Mouse (Mus musculus): ENCODE results near the gene Abcc12. TPM values are rescaled to one million over a fixed set of nuclear protein-coding genes. Genes with fewer than 3 reads are reported as not detected.

Gene Abcc12
- total and polyA plus RNA-seq, 2 experiments from 2014 or later = 0.57 to 0.62 TPM

- no peaks in the 10 kb centered on the region for H3K9me3 ChIP-seq (ENCODE audit: low read length)
- no peak overlapping the region for H3K27ac ChIP-seq (ENCODE audit: low read depth, low read length)
- H3K4me1 ChIP-seq (ENCODE audit: insufficient read depth) = no peaks in the 10 kb centered on the region
- WGBS = 87% methylated on average over 19 of the region's 19 CpGs
- ATAC-seq = no peak
- no peak for DNase-seq
- TF ChIP-seq CTCF (IDR thresholded peaks at IDR 0.05; ENCODE audit: low read depth) = no peak
- no peak overlapping the region for H3K9ac ChIP-seq
- H3K36me3 ChIP-seq (ENCODE audit: insufficient read depth) = no peaks in the 10 kb centered on the region
- no peak overlapping the region for H3K4me3 ChIP-seq (ENCODE audit: low read depth, low read length)
- no peaks in the 10 kb centered on the region for H3K27me3 ChIP-seq (ENCODE audit: insufficient read depth, low read length)
- H3K4me2 ChIP-seq (ENCODE audit: low read depth) = no peak overlapping the region
These were observed 53.0 kb downstream of the Abcc12 start for GRCm38 (mm10) chr8:86527336-86528029.

DNA sequence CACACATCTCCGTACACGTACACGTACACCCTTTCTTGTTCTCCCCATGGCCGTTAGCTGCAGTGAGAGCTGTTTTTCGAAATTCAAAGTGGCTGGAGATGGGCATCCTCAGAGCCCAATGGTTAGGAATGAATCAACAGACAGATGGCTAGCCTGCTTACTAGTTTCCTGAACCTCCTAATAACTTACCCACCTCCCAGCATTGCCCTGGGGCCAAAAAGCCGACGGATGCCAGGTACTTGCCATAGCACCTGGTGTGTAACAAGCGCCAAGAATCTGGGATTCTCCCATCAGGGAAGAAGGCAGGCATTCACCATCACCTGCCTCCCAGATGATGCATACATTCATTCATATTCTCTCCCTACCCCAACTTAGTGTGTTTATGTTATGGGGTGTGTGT is 53.7 kb downstream of the Abcc12 start:
- H3K4me2 ChIP-seq (ENCODE audit: low read depth) = no peak overlapping the region
- no peak for DNase-seq

DNA sequence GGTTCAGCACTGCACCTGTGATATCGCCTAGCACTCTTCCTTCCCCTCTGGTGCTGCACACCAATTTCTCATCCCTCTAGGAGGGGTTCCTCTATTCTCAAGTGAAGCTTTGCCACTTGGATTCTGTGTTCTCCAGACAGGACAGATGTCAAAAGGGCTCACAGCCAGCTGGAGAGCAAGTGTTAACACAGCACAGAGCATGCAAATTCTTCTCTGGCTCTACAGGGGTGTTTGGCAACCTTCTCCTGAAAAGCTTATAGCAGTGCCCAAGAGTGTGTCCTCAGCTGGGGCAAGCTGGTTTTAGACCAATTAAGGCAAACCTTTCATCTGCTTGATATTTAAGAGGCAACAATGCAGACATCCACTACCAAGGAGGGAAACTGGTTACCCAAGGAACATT is 66.3 kb downstream of the Abcc12 start:
- H3K9ac ChIP-seq = no peak overlapping the region
- no peak overlapping the region for H3K4me2 ChIP-seq (ENCODE audit: low read depth)
- no peak overlapping the region for H3K27ac ChIP-seq (ENCODE audit: low read depth, low read length)
- no peak for TF ChIP-seq CTCF (IDR thresholded peaks at IDR 0.05; ENCODE audit: low read depth)
- H3K9me3 ChIP-seq (ENCODE audit: low read length) = no peaks in the 10 kb centered on the region
- WGBS = 68% methylated on average over 1 of the region's 1 CpGs
- DNase-seq = peak; percentile 49
- H3K4me3 ChIP-seq (ENCODE audit: low read depth, low read length) = no peak overlapping the region
- H3K36me3 ChIP-seq (ENCODE audit: insufficient read depth) = no peaks in the 10 kb centered on the region
- H3K4me1 ChIP-seq (ENCODE audit: insufficient read depth) = no peaks in the 10 kb centered on the region
- ATAC-seq = peak; percentile 50
- no peaks in the 10 kb centered on the region for H3K27me3 ChIP-seq (ENCODE audit: insufficient read depth, low read length)

More for the DNA sequence above, 53.7 kb downstream of the Abcc12 start:
- 89% methylated on average over 8 of the region's 8 CpGs for WGBS
- ATAC-seq = no peak
- Histone ChIP-seq H3K36me3 (ENCODE audit: insufficient read depth) (no peaks in the 10 kb centered on the region), H3K27me3 (ENCODE audit: insufficient read depth, low read length) (no peaks in the 10 kb centered on the region), H3K4me1 (ENCODE audit: insufficient read depth) (no peaks in the 10 kb centered on the region), H3K9me3 (ENCODE audit: low read length) (no peaks in the 10 kb centered on the region), H3K4me3 (ENCODE audit: low read depth, low read length) (no peak overlapping the region), H3K27ac (ENCODE audit: low read depth, low read length) (no peak overlapping the region), H3K9ac (no peak overlapping the region)
- TF ChIP-seq CTCF (IDR thresholded peaks at IDR 0.05; ENCODE audit: low read depth) = no peak

- DNase-seq (no peak), ATAC-seq (no peak)
- H3K36me3 ChIP-seq (ENCODE audit: insufficient read depth) = no peaks in the 10 kb centered on the region
- TF ChIP-seq CTCF (IDR thresholded peaks at IDR 0.05; ENCODE audit: low read depth) = no peak
- H3K4me1 ChIP-seq (ENCODE audit: insufficient read depth) = no peaks in the 10 kb centered on the region
- H3K27ac ChIP-seq (ENCODE audit: low read depth, low read length) = no peak overlapping the region
- H3K4me3 ChIP-seq (ENCODE audit: low read depth, low read length) = no peak overlapping the region
- H3K27me3 ChIP-seq (ENCODE audit: insufficient read depth, low read length) = no peaks in the 10 kb centered on the region
- WGBS = 67% methylated on average over 5 of the region's 5 CpGs
- H3K9me3 ChIP-seq (ENCODE audit: low read length) = no peaks in the 10 kb centered on the region
- no peak overlapping the region for H3K9ac ChIP-seq
- no peak overlapping the region for H3K4me2 ChIP-seq (ENCODE audit: low read depth)
These were observed 67.6 kb downstream of the Abcc12 start for GRCm38 (mm10) chr8:86512886-86513285.

GRCm38 (mm10) chr8:86512131-86512792 is 68.2 kb downstream of the Abcc12 start:
- WGBS = 50% methylated on average over 10 of the region's 10 CpGs
- Histone ChIP-seq H3K27me3 (ENCODE audit: insufficient read depth, low read length) (no peaks in the 10 kb centered on the region), H3K4me2 (ENCODE audit: low read depth) (no peak overlapping the region), H3K9me3 (ENCODE audit: low read length) (no peaks in the 10 kb centered on the region), H3K4me1 (ENCODE audit: insufficient read depth) (no peaks in the 10 kb centered on the region), H3K9ac (no peak overlapping the region), H3K4me3 (ENCODE audit: low read depth, low read length) (no peak overlapping the region), H3K27ac (ENCODE audit: low read depth, low read length) (no peak overlapping the region), H3K36me3 (ENCODE audit: insufficient read depth) (no peaks in the 10 kb centered on the region)
- DNase-seq (peak; percentile 24), ATAC-seq (no peak)
- peak; percentile 22; the same call in 1 of the 2 replicates for TF ChIP-seq CTCF (IDR thresholded peaks at IDR 0.05; ENCODE audit: low read depth)

- no peak overlapping the region for H3K4me2 ChIP-seq (ENCODE audit: low read depth)
- H3K9ac ChIP-seq = no peak overlapping the region
- 82% methylated on average over 7 of the region's 7 CpGs for WGBS
- no peaks in the 10 kb centered on the region for H3K4me1 ChIP-seq (ENCODE audit: insufficient read depth)
- H3K27ac ChIP-seq (ENCODE audit: low read depth, low read length) = no peak overlapping the region
- 0 out of 2 replicates have a peak, but pooled peaks cover 11% of the 10 kb centered on the region for H3K9me3 ChIP-seq (ENCODE audit: low read length)
- TF ChIP-seq CTCF (IDR thresholded peaks at IDR 0.05; ENCODE audit: low read depth) = no peak
- no peak overlapping the region for H3K4me3 ChIP-seq (ENCODE audit: low read depth, low read length)
- ATAC-seq (no peak), DNase-seq (no peak)
- no peaks in the 10 kb centered on the region for H3K27me3 ChIP-seq (ENCODE audit: insufficient read depth, low read length)
- no peaks in the 10 kb centered on the region for H3K36me3 ChIP-seq (ENCODE audit: insufficient read depth)
These were observed 79.1 kb downstream of the Abcc12 start for GRCm38 (mm10) chr8:86501341-86501740.

DNA sequence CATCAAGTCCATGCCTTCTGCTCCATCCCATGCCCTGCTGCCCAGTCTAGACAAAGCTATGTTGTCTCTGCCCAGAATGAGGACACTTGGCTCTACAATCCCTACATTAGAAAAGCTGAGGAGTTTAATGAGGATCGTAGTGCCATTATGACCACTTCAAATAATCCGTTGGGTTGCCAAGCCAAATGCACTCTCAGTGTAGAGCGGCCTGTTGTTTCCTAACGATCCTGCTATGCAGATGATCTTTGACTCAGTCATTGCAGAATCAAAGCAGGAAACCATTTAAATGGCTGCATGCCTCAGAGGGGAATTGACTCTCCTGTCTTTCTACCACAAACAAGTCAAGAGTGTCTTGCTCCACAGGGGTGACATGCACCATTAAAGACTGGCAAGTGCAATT is 85.4 kb downstream of the Abcc12 start:
- no peak overlapping the region for H3K4me3 ChIP-seq (ENCODE audit: low read depth, low read length)
- H3K4me1 ChIP-seq (ENCODE audit: insufficient read depth) = no peaks in the 10 kb centered on the region
- DNase-seq (no peak), ATAC-seq (no peak)
- TF ChIP-seq CTCF (IDR thresholded peaks at IDR 0.05; ENCODE audit: low read depth) = no peak
- no peaks in the 10 kb centered on the region for H3K36me3 ChIP-seq (ENCODE audit: insufficient read depth)
- H3K27me3 ChIP-seq (ENCODE audit: insufficient read depth, low read length) = no peaks in the 10 kb centered on the region
- no peak overlapping the region for H3K9ac ChIP-seq
- WGBS = 56% methylated on average over 4 of the region's 4 CpGs
- H3K27ac ChIP-seq (ENCODE audit: low read depth, low read length) = no peak overlapping the region
- no peaks in the 10 kb centered on the region for H3K9me3 ChIP-seq (ENCODE audit: low read length)
- no peak overlapping the region for H3K4me2 ChIP-seq (ENCODE audit: low read depth)
